Mouse (Mus musculus): Measurements from ENCODE around the gene Sfrp4.

Gene Sfrp4

DNA sequence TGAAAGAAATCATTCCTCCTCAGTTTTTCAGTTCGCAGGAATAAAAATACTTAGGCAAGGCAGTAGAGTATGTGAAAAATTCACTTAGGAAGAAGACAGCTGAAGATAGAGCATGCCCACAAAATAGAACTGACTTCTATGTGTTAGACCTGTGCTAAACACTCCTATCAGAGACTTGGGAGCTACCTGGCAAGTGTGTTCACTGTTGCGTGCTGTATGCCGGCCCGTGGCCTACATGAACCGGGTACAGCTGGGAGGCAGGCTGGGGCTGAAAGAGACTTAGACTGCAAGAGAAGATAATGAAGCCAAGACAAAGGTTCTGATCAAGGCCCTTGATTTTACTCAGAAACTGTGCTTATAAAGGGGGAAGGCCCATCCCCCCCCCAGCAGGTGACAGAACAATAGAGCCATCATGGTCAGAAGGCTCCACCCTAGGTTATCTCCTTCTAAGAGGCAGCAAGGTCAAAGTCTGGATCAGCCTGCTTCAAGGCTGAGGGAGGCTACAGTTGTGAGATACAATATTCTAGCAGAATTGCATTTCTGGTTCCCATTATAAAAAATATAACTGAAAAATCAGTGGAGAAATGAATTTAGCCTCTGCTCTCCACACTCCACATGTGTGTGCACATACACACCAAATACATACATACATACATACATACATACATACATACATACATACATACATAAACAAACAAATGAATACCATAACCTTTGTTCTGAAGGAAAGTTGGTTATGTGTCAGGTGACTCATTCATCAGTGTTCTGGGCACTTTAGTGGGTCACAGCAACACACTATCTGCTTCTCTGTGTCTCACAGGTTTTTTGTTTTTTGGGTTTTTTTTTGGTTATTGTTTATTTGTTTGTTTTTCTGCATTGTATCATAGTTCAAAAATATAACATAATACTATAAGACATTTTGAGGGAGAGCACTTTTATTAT, 8.1 kb downstream of the Sfrp4 start:
- no peak for DNase-seq (ENCODE audit: low read depth in 1 of 2, low spot score in 2 of 2)

DNA sequence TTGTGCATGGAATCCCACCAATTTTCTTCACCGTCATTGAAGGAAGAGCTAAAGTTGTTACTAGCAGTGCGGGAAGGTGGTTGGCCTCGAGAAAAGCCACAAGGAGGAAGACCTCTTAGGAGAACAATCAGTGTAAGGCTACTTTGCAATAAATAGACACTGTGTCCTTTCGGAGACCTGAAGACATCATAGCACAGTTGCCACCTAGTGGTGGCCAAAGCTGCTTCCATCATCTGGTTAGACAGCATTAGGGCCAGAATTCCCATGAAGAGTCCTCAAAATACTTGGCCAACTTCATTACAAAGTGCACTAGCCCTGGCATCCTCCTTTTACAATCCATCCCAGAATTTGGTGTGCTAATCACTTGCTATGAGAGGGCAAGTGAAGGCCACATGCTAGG, 13.2 kb downstream of the Sfrp4 start:
- no peak for DNase-seq (ENCODE audit: low read depth in 1 of 2, low spot score in 2 of 2)

DNA sequence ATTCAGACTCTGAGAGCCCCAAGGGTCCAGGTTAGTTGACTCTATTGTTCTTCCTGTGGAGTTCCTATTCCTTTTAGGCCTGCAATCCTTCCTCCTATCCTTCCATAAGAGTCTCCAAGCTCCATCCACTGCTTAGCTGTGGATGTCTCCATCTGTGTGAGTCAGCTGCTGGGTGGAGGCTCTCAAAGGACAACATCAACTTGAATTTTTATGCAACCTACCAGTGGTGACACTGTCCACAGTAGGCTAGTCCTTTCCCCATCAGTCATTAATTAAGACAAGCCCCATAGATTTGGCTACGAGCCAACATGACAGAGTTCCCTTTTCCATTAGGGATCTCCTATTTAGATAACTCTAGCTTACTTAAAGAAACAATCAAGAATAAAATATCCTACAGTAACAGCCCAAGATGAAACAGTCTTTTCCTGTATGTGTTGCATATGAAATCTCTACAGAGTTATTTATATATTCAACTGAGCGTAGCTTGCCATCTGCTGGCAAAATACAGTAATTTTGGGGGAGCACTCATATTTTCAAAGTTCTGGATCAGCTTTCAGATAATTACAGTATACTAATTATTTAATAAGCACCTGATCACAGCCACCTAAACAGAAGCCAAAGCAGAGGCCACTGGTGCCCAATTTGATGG, 17.4 kb downstream of the Sfrp4 start:
- DNase-seq (ENCODE audit: low read depth in 1 of 2, low spot score in 2 of 2): no peak

DNA sequence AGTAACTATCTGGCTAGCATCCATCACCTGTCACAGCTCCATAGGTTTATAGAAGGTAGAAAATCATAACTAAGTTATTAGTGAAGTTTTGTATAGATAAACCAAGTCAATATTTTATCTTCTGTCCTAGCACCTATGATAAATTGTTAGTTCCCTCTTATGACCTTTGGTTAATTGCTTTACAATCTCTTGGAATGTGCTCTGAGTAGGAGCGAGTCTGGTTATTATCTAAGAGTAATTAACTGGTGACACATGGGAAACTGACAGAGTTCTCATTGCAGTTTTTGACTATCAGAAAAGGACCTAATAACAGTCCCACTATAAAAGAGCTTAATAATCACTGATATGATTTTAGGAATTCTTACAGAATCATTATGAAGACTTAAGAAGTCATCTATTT, 20.6 kb downstream of the Sfrp4 start:
- no peak for DNase-seq (ENCODE audit: low read depth in 1 of 2, low spot score in 2 of 2)

DNA sequence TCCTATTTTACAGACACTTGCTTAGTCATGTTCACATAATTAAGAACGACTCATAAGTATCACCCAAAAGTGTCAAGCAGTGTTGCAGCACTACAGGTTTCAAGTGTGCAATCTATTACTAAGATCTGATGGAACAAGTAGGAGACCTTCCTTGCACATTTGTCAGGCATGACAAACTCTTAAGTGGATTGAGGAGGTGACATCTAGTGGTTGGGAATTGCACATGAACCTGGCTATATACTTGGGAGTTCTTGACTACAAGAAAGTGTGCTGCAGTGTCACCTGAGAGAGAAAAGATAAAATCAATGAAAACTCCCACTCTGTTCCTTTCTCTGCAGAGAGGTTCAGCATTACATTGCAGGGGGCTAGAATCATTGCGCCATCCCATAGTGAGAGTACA, 21.3 kb downstream of the Sfrp4 start:
- no peak for DNase-seq (ENCODE audit: low read depth in 1 of 2, low spot score in 2 of 2)

DNA sequence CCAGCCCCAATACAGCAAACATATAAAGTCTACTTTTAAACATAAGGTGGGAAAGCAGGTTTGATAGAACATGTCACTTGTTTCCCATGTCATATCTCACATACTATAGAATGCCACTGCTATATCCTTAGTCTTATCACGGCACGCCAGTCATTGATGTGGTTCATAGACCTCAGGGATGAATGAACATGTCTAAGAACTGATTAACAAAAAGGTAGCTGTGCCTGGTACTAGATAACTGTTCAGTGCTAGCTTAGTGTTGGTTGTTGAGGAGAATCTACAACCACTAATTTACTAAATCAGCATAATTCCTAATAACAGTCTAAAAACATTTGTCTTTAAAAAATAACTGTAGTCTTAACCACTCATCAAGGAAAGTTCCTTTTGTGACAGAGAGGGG, 26.9 kb downstream of the Sfrp4 start:
- DNase-seq (ENCODE audit: low read depth in 1 of 2, low spot score in 2 of 2): no peak

DNA sequence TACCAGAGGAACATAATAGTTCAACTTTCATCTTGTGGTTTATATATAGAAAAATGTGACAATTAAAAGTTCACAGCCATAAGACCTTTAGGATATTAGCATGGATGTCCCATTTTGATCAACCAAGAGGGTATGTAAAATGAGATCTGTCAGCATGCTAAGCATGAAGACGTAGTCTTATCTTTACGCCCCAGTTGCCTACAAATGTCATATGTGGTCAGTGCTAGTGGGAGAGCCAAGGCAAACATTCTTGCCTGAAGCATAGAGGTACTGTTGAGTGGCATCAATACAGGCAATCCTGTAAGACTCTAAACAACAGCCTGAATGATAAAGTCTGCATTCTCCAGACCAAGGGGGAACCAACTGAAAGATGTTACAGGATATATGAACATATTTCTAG, 29.5 kb downstream of the Sfrp4 start:
- DNase-seq (ENCODE audit: low read depth in 1 of 2, low spot score in 2 of 2): no peak

DNA sequence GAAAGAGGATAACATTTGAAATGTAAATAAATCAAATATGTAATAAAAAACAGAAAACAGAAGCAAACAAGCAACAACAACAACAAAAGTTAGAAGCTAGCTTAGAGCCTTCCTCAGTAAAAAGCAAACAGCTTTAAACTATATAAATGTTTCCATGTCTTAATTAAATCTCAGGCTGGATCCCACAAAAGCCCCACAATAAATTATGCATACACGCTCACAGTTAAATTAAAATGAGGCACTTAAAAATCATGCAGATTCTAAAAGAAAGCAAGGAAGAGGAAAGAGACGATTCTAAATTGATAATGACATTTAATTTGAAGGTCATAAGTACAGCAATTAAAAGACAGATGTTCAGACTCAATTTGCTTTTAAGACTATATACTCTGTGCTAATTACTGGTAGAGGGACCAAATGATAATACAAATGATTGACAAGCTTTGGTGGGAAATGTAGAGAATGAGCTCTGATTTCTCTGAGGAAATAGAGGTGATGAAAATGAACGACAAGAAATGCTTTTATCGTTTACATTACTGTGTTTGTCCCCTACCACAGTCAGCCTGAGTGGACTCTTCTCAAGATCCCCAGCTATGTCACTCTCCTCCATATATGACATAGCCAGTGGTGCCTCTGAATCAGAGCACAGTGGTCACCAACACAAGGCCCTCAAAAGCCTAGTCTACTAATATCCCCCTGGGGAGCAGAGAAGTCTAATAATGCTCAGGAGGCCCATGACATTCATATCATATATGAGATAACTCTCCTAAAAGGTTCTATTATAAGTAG, 45.6 kb downstream of the Sfrp4 start:
- no peak for DNase-seq (ENCODE audit: low read depth in 1 of 2, low spot score in 2 of 2)

DNA sequence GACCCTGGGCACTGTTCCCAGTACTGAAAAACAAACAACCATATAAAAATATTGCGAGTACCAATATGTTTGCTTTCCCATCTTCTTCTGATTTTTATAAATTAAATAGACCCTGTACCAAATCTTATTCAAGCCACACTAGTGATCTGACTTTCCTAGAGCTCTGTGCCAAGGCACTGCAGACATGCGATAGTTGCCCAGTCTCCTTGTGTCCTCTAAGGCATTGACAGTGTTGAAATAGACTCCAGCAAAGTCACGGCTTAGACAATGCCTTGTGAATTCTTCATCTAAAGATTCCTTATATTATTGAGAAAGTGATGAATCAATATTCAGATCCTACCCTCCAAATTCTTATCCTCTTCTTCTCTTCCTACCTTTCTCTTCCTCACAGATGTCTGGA, 51.1 kb downstream of the Sfrp4 start:
- DNase-seq (ENCODE audit: low read depth in 1 of 2, low spot score in 2 of 2): no peak

DNA sequence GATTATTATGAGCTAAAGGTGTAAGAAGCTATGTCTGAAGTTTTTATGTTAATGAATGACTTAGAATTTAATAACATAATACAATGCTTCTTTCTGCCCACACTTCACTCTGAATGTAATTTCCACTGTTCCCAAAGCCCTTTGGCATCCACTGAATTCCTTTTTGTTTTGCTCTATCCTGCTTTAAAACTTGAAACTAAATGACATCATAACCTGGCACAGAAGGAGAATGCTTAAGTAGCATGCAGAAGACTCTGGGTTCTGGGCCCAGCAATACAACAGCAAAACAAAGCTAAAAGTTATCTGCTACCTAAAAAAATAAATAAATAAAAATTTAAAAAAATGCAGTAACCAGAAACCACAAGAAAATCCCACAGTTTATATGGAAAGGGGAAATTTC, 51.7 kb downstream of the Sfrp4 start:
- no peak for DNase-seq (ENCODE audit: low read depth in 1 of 2, low spot score in 2 of 2)
